Mouse (Mus musculus) erythroblast, embryonic 14.5 days (primary cell): ENCODE measurements around the gene Ep400.

Experiments
- GATA1 ChIP-seq: IDR thresholded peaks from 2 replicates; pipeline ENCODE4 v1.6.1; 2012; ENCODE audit warnings: low read length, inconsistent platforms, mixed read lengths
- TAL1 ChIP-seq: IDR thresholded peaks from 3 replicates; pipeline ENCODE4 v1.6.1; 2012; ENCODE audit warnings: low read length, inconsistent platforms, mixed read lengths

- TF ChIP-seq GATA1 (no peak), TAL1 (no peak)
These were observed 39.3 kb downstream of the Ep400 start for GRCm38 (mm10) chr5:110731227-110731626.
